Mouse (Mus musculus) cerebellum, postnatal 25 days (tissue): ENCODE measurements at regions not wholly inside any gene's neighbourhood (a gene's known extent, or its start where the extent isn't known, plus 50 kb on each side); places are given as distances from the start of the nearest gene placed in this dataset.
A peak's percentile ranks its signal among the peaks of the same experiment; 100 is the strongest.

ENCODE experiments used
- DNase-seq, 2 experiments: peaks; one replicate each; pipeline ENCODE4 v3.0.0; 2021; ENCODE audit warnings: mixed read lengths in 2 of 2

DNA sequence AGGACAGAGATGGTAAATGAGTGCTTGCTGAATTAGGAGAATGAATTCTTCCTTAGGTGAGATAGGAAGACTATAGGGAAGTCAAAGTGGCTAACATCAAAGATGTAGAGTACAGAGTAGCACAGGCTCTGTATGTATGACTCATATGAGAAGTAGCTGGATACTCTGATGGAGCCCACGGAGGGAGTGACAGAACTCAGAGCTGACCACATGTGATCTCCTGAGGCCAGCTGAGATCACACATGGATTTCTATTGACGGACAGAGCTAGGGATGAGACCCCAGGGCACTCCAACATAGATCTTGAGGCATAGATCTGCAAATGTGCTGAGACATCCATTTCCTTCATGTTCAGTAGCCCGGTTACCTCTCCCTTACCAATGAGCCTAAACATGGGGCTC lies 66.0 kb downstream of the Cops8 start:
- no peak for DNase-seq

DNA sequence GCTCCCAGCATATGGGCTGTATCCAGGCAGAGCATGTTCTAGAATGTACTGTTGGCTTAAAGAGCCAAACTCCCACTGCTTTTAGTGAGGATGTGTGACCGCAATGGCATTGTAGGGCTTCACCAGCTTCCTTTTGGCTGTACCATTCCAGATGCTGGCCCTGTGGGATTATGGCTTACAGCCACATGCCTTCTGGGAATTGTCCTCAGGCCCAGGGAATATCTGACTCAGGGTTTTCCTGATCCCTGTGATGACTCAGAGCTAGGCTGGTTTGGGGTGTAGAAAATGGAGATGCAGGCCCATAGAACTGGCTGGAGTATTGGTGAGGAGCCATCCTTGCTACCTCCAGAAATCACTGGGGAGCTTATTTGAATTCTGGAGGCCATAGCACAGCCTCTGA lies 66.5 kb downstream of the Cops8 start:
- DNase-seq, result no peak

- peak in 1 of 2 experiments; percentile 12 for DNase-seq
Measured at GRCm38 (mm10) chr1:90670346-90670745, 67.6 kb downstream of the Cops8 start.

GRCm38 (mm10) chr1:90673751-90674150 lies 71.0 kb downstream of the Cops8 start:
- DNase-seq, result no peak

DNA sequence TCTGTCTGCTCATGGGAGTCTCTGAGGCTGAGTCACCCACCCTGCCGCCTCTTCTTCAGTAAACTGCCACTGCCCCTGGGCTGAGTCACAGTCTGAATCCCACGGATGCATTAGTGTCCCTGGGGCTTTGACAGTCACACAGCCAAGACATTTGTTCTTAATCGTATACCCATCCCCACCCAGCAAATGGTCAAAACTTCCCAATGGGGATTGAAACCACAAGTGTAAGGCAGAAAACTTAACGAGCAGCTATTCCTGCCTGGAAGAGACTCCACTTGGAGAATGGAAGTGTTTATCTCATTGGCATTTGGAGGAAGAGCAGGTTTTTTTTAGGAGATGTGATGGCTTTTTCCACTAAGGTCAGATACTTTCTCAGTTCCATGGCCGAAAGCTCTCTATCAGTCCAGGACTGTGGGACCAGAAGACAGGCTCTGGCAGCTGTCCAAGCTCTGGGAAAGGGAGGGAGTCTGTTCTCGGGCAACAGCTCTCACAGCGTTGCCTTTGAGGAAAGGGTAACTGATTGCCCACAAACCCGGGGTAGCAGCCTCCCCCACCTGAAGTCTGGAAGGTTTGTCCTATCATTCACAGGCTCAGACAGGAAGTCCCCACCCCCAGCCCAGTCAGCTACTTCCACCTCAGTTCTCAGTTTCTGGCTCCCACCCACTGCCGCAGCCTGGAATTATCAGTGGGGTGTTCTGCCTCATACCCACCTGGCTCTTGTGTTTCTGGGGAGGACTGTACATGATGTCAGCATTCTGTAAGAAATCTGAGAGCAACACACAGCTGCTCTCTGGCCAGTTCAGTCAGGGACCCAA lies 73.6 kb downstream of the Cops8 start:
- DNase-seq, result peak; percentile 21 to 58

GRCm38 (mm10) chr1:90677188-90677587 lies 74.4 kb downstream of the Cops8 start:
- DNase-seq, result no peak

DNA sequence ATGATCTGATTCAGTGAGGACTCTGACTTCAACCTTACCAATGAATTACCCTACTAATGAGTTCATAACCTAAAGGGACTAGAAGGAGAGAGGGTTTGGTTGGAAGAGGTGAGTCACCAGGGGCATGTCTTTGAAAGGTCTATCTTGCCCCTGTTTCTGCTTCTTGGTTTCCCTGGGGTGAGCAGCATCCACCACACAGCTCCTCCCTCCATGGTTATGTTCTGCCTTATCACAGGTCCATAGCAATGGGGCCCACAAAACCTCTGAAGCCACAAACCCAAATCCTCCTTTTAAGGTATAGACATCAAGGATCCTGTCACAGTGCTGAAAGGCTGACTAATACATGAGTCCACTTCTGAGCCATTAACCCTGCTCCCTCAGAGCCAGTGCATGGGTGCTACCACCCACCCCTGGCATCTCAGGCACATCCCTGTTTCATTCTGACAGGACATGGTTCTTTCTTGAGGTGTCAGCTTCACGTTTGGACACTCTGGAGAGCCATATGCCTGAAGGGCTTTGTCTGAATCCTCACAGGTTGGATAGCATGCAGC lies 74.9 kb downstream of the Cops8 start:
- DNase-seq, result no peak

- DNase-seq, result no peak
Measured at GRCm38 (mm10) chr1:90678416-90678815, 75.6 kb downstream of the Cops8 start.

GRCm38 (mm10) chr1:90688086-90688485 lies 85.3 kb downstream of the Cops8 start:
- DNase-seq, result no peak

DNA sequence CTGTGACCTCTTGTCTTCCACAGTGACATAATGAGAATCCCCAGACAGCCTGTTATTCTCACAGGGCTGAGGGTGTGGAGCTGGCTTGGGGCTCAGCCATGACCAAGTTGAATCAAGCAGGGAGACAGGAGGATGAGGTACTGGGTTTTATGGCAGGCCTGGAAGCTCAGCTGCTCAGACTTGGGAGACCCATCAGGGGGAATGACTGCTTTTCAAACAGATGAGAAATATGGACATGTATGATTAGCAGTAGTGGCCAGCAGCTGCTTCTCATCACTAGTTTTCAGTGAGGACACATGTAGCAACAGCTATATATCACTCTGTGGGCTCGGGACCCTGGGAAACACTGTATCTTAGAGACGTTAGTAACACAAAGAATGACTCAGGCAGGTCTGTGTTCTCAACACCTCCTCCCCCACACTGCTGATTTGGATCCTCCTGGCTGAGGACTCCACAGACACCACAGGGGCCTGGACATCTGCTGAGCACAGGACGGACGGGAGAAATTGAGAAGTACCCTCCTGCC lies 87.9 kb downstream of the Cops8 start:
- peak in 1 of 2 experiments; percentile 46 for DNase-seq

GRCm38 (mm10) chr1:90691157-90691594 lies 88.4 kb downstream of the Cops8 start:
- DNase-seq, result peak; percentile 14 to 22

- DNase-seq, result no peak
Measured at GRCm38 (mm10) chr1:90692851-90693250, 90.1 kb downstream of the Cops8 start.

DNA sequence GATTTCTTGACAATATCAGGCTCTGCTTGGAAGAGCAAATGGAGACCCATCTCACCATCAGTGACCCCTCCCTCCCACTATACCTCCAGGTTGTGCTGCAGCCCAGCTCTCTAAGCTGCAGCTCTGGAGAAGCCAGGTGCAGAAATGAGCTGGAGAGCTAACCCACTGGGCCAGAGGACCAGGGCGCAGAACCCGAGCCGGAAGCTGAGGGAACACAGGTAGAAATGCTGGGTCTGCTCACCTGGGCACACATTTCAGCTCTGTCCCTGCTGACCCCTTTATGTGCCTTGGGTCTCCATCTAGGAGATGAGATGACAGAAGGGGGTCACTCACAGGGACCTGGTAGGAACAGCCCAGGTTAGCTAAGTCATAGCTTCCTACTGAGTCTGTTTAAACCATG lies 92.0 kb downstream of the Cops8 start:
- DNase-seq, result no peak

DNA sequence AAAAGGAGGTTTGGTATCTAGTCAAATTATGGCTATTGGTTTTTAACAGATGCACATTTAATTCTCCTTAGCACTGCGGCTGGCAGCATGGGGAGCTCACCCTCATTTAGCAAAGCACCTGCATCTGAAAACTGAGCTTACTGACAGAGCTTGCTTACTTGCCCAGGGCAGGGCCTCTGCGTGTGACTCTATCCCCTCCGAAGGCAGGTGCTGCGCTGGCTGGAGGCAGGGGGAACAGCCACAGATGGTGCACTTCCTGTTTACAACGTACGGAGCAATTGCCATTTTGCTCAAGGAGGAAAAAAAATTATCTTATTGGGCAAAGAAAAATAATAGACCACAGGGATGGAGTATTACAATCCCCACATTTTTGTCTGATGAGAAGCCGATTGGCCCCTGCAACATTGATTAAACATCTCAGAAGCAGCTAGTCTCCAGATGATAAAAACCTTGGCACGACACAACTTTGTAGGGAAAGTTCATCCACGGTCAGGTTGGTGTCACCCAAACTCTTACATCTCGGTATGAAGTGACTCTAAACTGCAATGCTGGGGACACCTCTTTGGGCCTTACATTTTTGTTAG lies 92.5 kb downstream of the Cops8 start:
- DNase-seq, result no peak

GRCm38 (mm10) chr1:90696000-90696399 lies 93.2 kb downstream of the Cops8 start:
- no peak for DNase-seq

GRCm38 (mm10) chr1:90697056-90697596 lies 94.3 kb downstream of the Cops8 start:
- no peak for DNase-seq

DNA sequence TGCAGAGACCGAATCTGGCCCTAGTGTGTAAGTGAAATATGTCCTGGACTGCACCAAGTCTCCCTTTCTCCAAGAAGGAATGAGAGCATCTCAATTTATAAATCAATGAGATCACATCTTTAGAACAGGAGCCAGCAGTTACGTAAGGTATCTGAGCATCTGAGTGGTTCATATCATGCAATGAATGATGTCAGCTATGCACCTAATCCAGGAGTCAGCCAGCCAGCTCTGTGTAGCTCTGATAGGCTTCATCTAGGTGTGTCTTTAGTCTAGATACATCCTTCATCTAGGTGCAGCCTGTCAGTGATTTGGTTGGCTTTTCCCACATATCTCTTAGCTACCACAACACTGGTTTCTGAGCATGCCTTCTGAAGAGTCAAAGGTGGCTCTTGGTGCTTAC lies 95.8 kb downstream of the Cops8 start:
- DNase-seq, result no peak

DNA sequence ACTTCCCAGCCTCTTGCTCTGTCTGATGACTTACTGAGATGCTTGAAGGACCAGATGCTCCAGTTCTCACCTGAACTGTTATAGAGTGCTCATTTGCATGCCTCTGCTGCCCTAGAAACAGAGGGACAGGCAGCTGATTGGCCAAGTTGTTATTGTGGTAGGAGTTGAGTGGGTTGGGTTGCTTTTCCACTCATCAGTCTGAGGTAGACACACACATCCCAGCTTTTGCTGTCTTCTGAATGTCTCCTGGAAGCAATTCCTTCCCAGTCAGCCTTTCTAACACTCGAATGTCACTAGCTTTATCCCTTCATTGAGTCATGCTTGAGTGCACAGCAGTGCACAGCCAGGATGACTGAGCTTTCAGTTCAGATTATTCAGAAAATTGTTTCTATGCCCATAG lies 99.0 kb downstream of the Cops8 start:
- DNase-seq, result no peak

DNA sequence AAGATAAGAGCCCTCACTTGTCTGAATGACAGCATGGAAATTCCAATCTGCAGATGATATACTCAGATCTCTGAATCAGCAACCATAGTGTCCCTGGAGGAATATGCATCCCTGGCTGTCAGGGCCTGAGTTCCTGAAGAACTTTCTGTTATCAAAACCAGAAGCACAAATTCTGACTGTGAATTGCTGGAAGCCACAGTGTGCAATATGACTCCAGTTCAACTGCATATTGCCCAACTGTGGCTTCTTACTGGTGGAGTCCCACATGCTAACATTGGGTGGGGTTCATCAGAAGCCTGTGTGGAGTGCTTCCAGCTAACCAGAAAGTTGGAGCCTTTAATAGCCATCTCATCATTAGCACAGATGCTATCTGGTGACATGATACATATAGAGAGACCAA lies 103.6 kb downstream of the Cops8 start:
- DNase-seq, result no peak

- no peak for DNase-seq
Measured at GRCm38 (mm10) chr1:90709761-90710160, 107.0 kb downstream of the Cops8 start.

GRCm38 (mm10) chr1:90710566-90710965 lies 107.8 kb downstream of the Cops8 start:
- DNase-seq, result no peak

DNA sequence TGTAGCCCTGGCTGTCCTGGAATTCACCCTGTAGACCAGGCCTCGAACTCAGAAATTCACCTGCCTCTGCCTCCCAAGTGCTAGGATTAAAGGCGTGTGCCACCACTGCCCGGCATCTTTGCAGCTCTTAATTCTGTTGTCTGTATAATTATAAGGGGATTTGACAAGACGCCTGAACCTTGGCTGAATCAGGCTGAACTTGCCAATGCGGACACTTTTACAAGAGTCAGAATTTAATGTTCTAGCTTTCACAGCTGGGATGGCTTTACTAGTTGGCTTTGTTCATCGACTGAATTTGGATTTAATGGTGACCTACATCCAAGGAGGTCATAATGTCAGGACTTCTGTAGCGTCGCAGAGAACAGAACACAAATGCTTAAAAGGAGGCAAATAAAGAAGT lies 108.3 kb downstream of the Cops8 start:
- DNase-seq, result no peak
